Mouse (Mus musculus): ENCODE measurements around the gene Gm2381. TPM values are rescaled to one million over a fixed set of nuclear protein-coding genes. Genes with fewer than 3 reads are reported as not detected.
"Not testable (repeated sequence)": the region's sequence is repeated elsewhere in the genome, so short reads cannot be mapped to it uniquely, and the experiment has no call there.

The Gm2381 gene
- not detected in 2 replicates for polyA plus RNA-seq (2015; fragmentation: Nextera tagmentation; extraction: Ambion mirVana)

GRCm38 (mm10) chr7:42866801-42867458, at the start of gene Gm2381:
TSS of gene Gm2381 (minus strand) at chr7:42867234.
- 82% methylated on average over 8 of the region's 8 CpGs for WGBS
- not testable (repeated sequence) for H3K27me3 ChIP-seq (ENCODE audit: insufficient read depth, low read length); H3K4me2 ChIP-seq (ENCODE audit: low read length)

GRCm38 (mm10) chr7:42898067-42898466, 31.0 kb upstream of the Gm2381 start:
- H3K4me3 ChIP-seq (replicated peaks; ENCODE audit: low read depth, low read length); H3K4me1 ChIP-seq (replicated peaks; ENCODE audit: insufficient read depth, low read length); H3K9me3 ChIP-seq (replicated peaks; ENCODE audit: low read length); ATAC-seq (replicated peaks; ENCODE audit: low FRiP score, low read depth); H3K27ac ChIP-seq; H3K9ac ChIP-seq (ENCODE audit: low read depth, low read length); H3K27me3 ChIP-seq (ENCODE audit: insufficient read depth, low read length); DNase-seq (ENCODE audit: low spot score); H3K36me3 ChIP-seq (ENCODE audit: insufficient read depth, low read length); H3K4me2 ChIP-seq (ENCODE audit: low read length): not testable (repeated sequence)
- 88% methylated on average over 2 of the region's 2 CpGs for WGBS

More at GRCm38 (mm10) chr7:42866801-42867458, at the start of gene Gm2381:
- H3K4me1 ChIP-seq (replicated peaks; ENCODE audit: insufficient read depth, low read length); H3K4me3 ChIP-seq (replicated peaks; ENCODE audit: low read depth, low read length); H3K27ac ChIP-seq; DNase-seq (ENCODE audit: low spot score); H3K36me3 ChIP-seq (ENCODE audit: insufficient read depth, low read length); ATAC-seq (replicated peaks; ENCODE audit: low FRiP score, low read depth); H3K9ac ChIP-seq (ENCODE audit: low read depth, low read length); H3K9me3 ChIP-seq (replicated peaks; ENCODE audit: low read length): not testable (repeated sequence)

- no peak for TF ChIP-seq CTCF (IDR thresholded peaks at IDR 0.05; ENCODE audit: low read depth)
- Histone ChIP-seq H3K36me3 (ENCODE audit: insufficient read depth, low read length) (no peaks in the 10 kb centered on the region), H3K4me2 (ENCODE audit: low read length) (no peak overlapping the region), H3K4me1 (replicated peaks; ENCODE audit: insufficient read depth, low read length) (no peaks in the 10 kb centered on the region), H3K27me3 (ENCODE audit: insufficient read depth, low read length) (no peaks in the 10 kb centered on the region), H3K9ac (ENCODE audit: low read depth, low read length) (no peak overlapping the region), H3K4me3 (replicated peaks; ENCODE audit: low read depth, low read length) (no peak overlapping the region), H3K27ac (no peak overlapping the region), H3K9me3 (replicated peaks; ENCODE audit: low read length) (no peaks in the 10 kb centered on the region)
- no peak for ATAC-seq (replicated peaks; ENCODE audit: low FRiP score, low read depth)
- 41% methylated on average over 23 of the region's 23 CpGs for whole genome bisulfite sequencing
- no peak for DNase-seq (ENCODE audit: low spot score)
Measured at GRCm38 (mm10) chr7:42878090-42878489, 11.1 kb upstream of the Gm2381 start.

- not testable (repeated sequence) for H3K27me3 ChIP-seq (ENCODE audit: insufficient read depth, low read length); H3K4me1 ChIP-seq (replicated peaks; ENCODE audit: insufficient read depth, low read length); H3K27ac ChIP-seq; H3K4me2 ChIP-seq (ENCODE audit: low read length); H3K9ac ChIP-seq (ENCODE audit: low read depth, low read length); H3K4me3 ChIP-seq (replicated peaks; ENCODE audit: low read depth, low read length); H3K36me3 ChIP-seq (ENCODE audit: insufficient read depth, low read length); H3K9me3 ChIP-seq (replicated peaks; ENCODE audit: low read length); DNase-seq (ENCODE audit: low spot score); ATAC-seq (replicated peaks; ENCODE audit: low FRiP score, low read depth)
Measured at GRCm38 (mm10) chr7:42838366-42838765, 28.7 kb downstream of the Gm2381 start.

GRCm38 (mm10) chr7:42832221-42832620, 34.8 kb downstream of the Gm2381 start:
- no peak for TF ChIP-seq CTCF (IDR thresholded peaks at IDR 0.05; ENCODE audit: low read depth)
- Histone ChIP-seq H3K9ac (ENCODE audit: low read depth, low read length) (no peak overlapping the region), H3K4me1 (replicated peaks; ENCODE audit: insufficient read depth, low read length) (no peaks in the 10 kb centered on the region), H3K9me3 (replicated peaks; ENCODE audit: low read length) (no peaks in the 10 kb centered on the region), H3K27ac (no peak overlapping the region), H3K4me2 (ENCODE audit: low read length) (no peak overlapping the region), H3K27me3 (ENCODE audit: insufficient read depth, low read length) (no peaks in the 10 kb centered on the region), H3K36me3 (ENCODE audit: insufficient read depth, low read length) (no peaks in the 10 kb centered on the region), H3K4me3 (replicated peaks; ENCODE audit: low read depth, low read length) (no peak overlapping the region)
- ATAC-seq (replicated peaks; ENCODE audit: low FRiP score, low read depth) (no peak), DNase-seq (ENCODE audit: low spot score) (no peak)
- WGBS = 79% methylated on average over 3 of the region's 3 CpGs

- H3K4me1 ChIP-seq (replicated peaks; ENCODE audit: insufficient read depth, low read length); H3K9me3 ChIP-seq (replicated peaks; ENCODE audit: low read length); H3K36me3 ChIP-seq (ENCODE audit: insufficient read depth, low read length); H3K27me3 ChIP-seq (ENCODE audit: insufficient read depth, low read length); H3K27ac ChIP-seq; DNase-seq (ENCODE audit: low spot score); H3K9ac ChIP-seq (ENCODE audit: low read depth, low read length); H3K4me3 ChIP-seq (replicated peaks; ENCODE audit: low read depth, low read length); H3K4me2 ChIP-seq (ENCODE audit: low read length); ATAC-seq (replicated peaks; ENCODE audit: low FRiP score, low read depth): not testable (repeated sequence)
- no CpG with 5 or more reads among the region's 1 CpGs for WGBS
Measured at GRCm38 (mm10) chr7:42793425-42793824, 73.6 kb downstream of the Gm2381 start, which contains the start of gene Vmn2r62. TSS of gene Vmn2r62 (minus strand) at chr7:42793525.

Other genes starting within 250 kb of the Gm2381 start
- 2.4 and 2.6 TPM in 2 replicates for gene Zfp976, start 224.6 kb downstream of the Gm2381 start, polyA plus RNA-seq (2015; fragmentation: Nextera tagmentation; extraction: Ambion mirVana)
- 5.1 and 5.7 TPM in 2 replicates for gene Zfp975, start 174.5 kb downstream of the Gm2381 start, polyA plus RNA-seq (2015; fragmentation: Nextera tagmentation; extraction: Ambion mirVana)
- not detected in 2 replicates for gene Gm17067, start 140.2 kb downstream of the Gm2381 start, polyA plus RNA-seq (2015; fragmentation: Nextera tagmentation; extraction: Ambion mirVana)
- gene Vmn2r62, start 73.7 kb downstream of the Gm2381 start, polyA plus RNA-seq (2015; fragmentation: Nextera tagmentation; extraction: Ambion mirVana) = not detected in 2 replicates
- not detected in 2 replicates for gene Vmn2r63, start 66.6 kb upstream of the Gm2381 start, polyA plus RNA-seq (2015; fragmentation: Nextera tagmentation; extraction: Ambion mirVana)
- not detected in 2 replicates for gene Gm9268, start 151.5 kb upstream of the Gm2381 start, polyA plus RNA-seq (2015; fragmentation: Nextera tagmentation; extraction: Ambion mirVana)
- not detected in 2 replicates for gene Zfp936, start 247.0 kb upstream of the Gm2381 start, polyA plus RNA-seq (2015; fragmentation: Nextera tagmentation; extraction: Ambion mirVana)

Data from kidney, postnatal 0 days (tissue).